Mouse (Mus musculus) heart, embryonic 11.5 days (tissue): ENCODE measurements around the gene Rfxank. TPM values are rescaled to one million over a fixed set of nuclear protein-coding genes. Genes with fewer than 3 reads are reported as not detected.

ENCODE experiments used
- ATAC-seq: fragments of 200-750 bp; cut with Nextera tagmentation; replicated peaks from 2 replicates; pipeline ENCODE4 v1.8.0; 2017; ENCODE audit warnings: moderate library complexity; ENCODE audit not compliant: insufficient number of reproducible peaks, low FRiP score, low TSS enrichment
- H3K27ac ChIP-seq: fragments of 300-500 bp; sonication (generic); 2 replicates; pipeline ENCODE4 v1.5.1; 2014; ENCODE audit warnings: mild to moderate bottlenecking, low read depth, low read length
- H3K27me3 ChIP-seq: fragments of 300-500 bp; sonication (generic); 2 replicates; pipeline ENCODE4 v1.6.1; 2014; ENCODE audit warnings: mild to moderate bottlenecking, low read length, mixed read lengths; ENCODE audit not compliant: control insufficient read depth, insufficient read depth
- H3K36me3 ChIP-seq: fragments of 300-500 bp; sonication (generic); 2 replicates; pipeline ENCODE4 v1.6.1; 2014; ENCODE audit warnings: mild to moderate bottlenecking, low read length, moderate library complexity, mixed read lengths; ENCODE audit not compliant: control insufficient read depth, insufficient read depth
- H3K4me1 ChIP-seq: fragments of 300-500 bp; sonication (generic); 2 replicates; pipeline ENCODE4 v1.6.1; 2014; ENCODE audit warnings: low read length; ENCODE audit not compliant: control insufficient read depth, insufficient read depth
- H3K4me2 ChIP-seq: fragments of 300-500 bp; sonication (generic); 2 replicates; pipeline ENCODE4 v1.6.1; 2014; ENCODE audit warnings: mild to moderate bottlenecking, moderate library complexity
- H3K4me3 ChIP-seq: fragments of 300-500 bp; sonication (generic); 2 replicates; pipeline ENCODE4 v1.5.1; 2014; ENCODE audit warnings: low read depth, low read length
- H3K9ac ChIP-seq: fragments of 300-500 bp; sonication (generic); 2 replicates; pipeline ENCODE4 v1.6.1; 2014; ENCODE audit warnings: mild to moderate bottlenecking, low read depth, low read length, moderate library complexity
- H3K9me3 ChIP-seq: fragments of 300-500 bp; sonication (generic); replicated peaks from 2 replicates; pipeline ENCODE4 v1.6.1; 2016; ENCODE audit warnings: low read length; ENCODE audit not compliant: control insufficient read depth
- WGBS: fragments of 180-500 bp; shearing (Covaris S2); extraction: QIAGEN DNeasy Blood & Tissue Kit; methylation state at CpG from one replicate; pipeline ENCODE4 v1.1.7; 2014; ENCODE audit not compliant: insufficient replicate concordance; 5-methylcytosine and 5-hydroxymethylcytosine counted together
- polyA plus RNA-seq: library from polyadenylated mRNA; unstranded; fragments of >200 nt; fragmentation: Nextera tagmentation; extraction: Ambion mirVana; gene quantifications from 2 replicates; pipeline ENCODE4 v1.2.1, GENCODE M21; 2014

Gene Rfxank
- polyA plus RNA-seq, 1 experiment from 2014 or later, result 15.1 TPM

GRCm38 (mm10) chr8:70110451-70110850 is 28.5 kb downstream of the Rfxank start:
- no peak overlapping the region for H3K4me2 ChIP-seq
- H3K4me3 ChIP-seq, result no peak overlapping the region
- H3K9me3 ChIP-seq, result no peaks in the 10 kb centered on the region
- no peaks in the 10 kb centered on the region for H3K4me1 ChIP-seq
- ATAC-seq, result no peak
- peaks cover 85% of the 10 kb centered on the region for H3K27me3 ChIP-seq
- WGBS, result 77% methylated on average over 2 of the region's 2 CpGs
- no peak overlapping the region for H3K27ac ChIP-seq
- no peak overlapping the region for H3K9ac ChIP-seq
- H3K36me3 ChIP-seq, result no peaks in the 10 kb centered on the region

GRCm38 (mm10) chr8:70104922-70105321 is 34.0 kb downstream of the Rfxank start:
- no peaks in the 10 kb centered on the region for H3K9me3 ChIP-seq
- 71% methylated on average over 7 of the region's 7 CpGs for WGBS
- no peaks in the 10 kb centered on the region for H3K4me1 ChIP-seq
- peaks cover 33% of the 10 kb centered on the region for H3K27me3 ChIP-seq
- H3K9ac ChIP-seq, result no peak overlapping the region
- no peak overlapping the region for H3K4me3 ChIP-seq
- H3K36me3 ChIP-seq, result no peaks in the 10 kb centered on the region
- no peak overlapping the region for H3K27ac ChIP-seq
- no peak for ATAC-seq
- H3K4me2 ChIP-seq, result no peak overlapping the region

- Histone ChIP-seq H3K4me3 (no peak overlapping the region), H3K4me1 (no peaks in the 10 kb centered on the region), H3K36me3 (no peaks in the 10 kb centered on the region), H3K4me2 (no peak overlapping the region), H3K27me3 (peaks cover 29% of the 10 kb centered on the region), H3K9ac (no peak overlapping the region), H3K9me3 (no peaks in the 10 kb centered on the region), H3K27ac (no peak overlapping the region)
- ATAC-seq, result no peak
- 15% methylated on average over 6 of the region's 6 CpGs for WGBS
These were observed 34.4 kb downstream of the Rfxank start for GRCm38 (mm10) chr8:70104506-70104905.

- Histone ChIP-seq H3K36me3 (no peaks in the 10 kb centered on the region), H3K4me1 (no peaks in the 10 kb centered on the region), H3K9me3 (no peaks in the 10 kb centered on the region), H3K4me2 (no peak overlapping the region), H3K27me3 (peaks cover 10% of the 10 kb centered on the region; the same call in 1 of the 2 replicates), H3K4me3 (no peak overlapping the region), H3K9ac (no peak overlapping the region), H3K27ac (no peak overlapping the region)
- no peak for ATAC-seq
- 76% methylated on average over 8 of the region's 8 CpGs for WGBS
These were observed 38.7 kb downstream of the Rfxank start for GRCm38 (mm10) chr8:70100241-70100640.

- no peak overlapping the region for H3K27ac ChIP-seq
- H3K9ac ChIP-seq, result no peak overlapping the region
- no peak overlapping the region for H3K4me3 ChIP-seq
- H3K4me2 ChIP-seq, result no peak overlapping the region
- 70% methylated on average over 8 of the region's 8 CpGs for WGBS
- H3K4me1 ChIP-seq, result no peaks in the 10 kb centered on the region
- no peaks in the 10 kb centered on the region for H3K9me3 ChIP-seq
- ATAC-seq, result no peak
- peaks cover 8% of the 10 kb centered on the region; the same call in 1 of the 2 replicates for H3K27me3 ChIP-seq
- no peaks in the 10 kb centered on the region for H3K36me3 ChIP-seq
These were observed 39.7 kb downstream of the Rfxank start for GRCm38 (mm10) chr8:70099276-70099675.

GRCm38 (mm10) chr8:70092786-70093185 is 46.2 kb downstream of the Rfxank start:
- WGBS, result 49% methylated on average over 8 of the region's 8 CpGs
- Histone ChIP-seq H3K27me3 (peaks cover 49% of the 10 kb centered on the region), H3K27ac (no peak overlapping the region), H3K9me3 (no peaks in the 10 kb centered on the region), H3K4me2 (no peak overlapping the region), H3K4me1 (peaks cover 4% of the 10 kb centered on the region), H3K9ac (no peak overlapping the region), H3K4me3 (no peak overlapping the region), H3K36me3 (no peaks in the 10 kb centered on the region)
- ATAC-seq, result no peak

- Histone ChIP-seq H3K4me1 (peaks cover 7% of the 10 kb centered on the region), H3K4me2 (no peak overlapping the region), H3K27me3 (peaks cover 75% of the 10 kb centered on the region), H3K27ac (no peak overlapping the region), H3K36me3 (no peaks in the 10 kb centered on the region), H3K9ac (no peak overlapping the region), H3K4me3 (no peak overlapping the region), H3K9me3 (no peaks in the 10 kb centered on the region)
- ATAC-seq, result no peak
- WGBS, result 63% methylated on average over 9 of the region's 9 CpGs
These were observed 49.5 kb downstream of the Rfxank start for GRCm38 (mm10) chr8:70089296-70089960.

- Histone ChIP-seq H3K4me1 (peaks cover 13% of the 10 kb centered on the region), H3K9me3 (no peaks in the 10 kb centered on the region), H3K4me2 (peak overlapping the region; percentile 73), H3K36me3 (no peaks in the 10 kb centered on the region), H3K27ac (no peak overlapping the region), H3K9ac (no peak overlapping the region; the same call in 1 of the 2 replicates), H3K27me3 (peaks cover 89% of the 10 kb centered on the region), H3K4me3 (peak overlapping the region; percentile 35)
- 5% methylated on average over 56 of the region's 56 CpGs for WGBS
- ATAC-seq, result no peak
These were observed 50.9 kb downstream of the Rfxank start for GRCm38 (mm10) chr8:70087836-70088650.
